Mouse (Mus musculus): ENCODE data around the gene Serpina3c. TPM values are rescaled to one million over a fixed set of nuclear protein-coding genes. Genes with fewer than 3 reads are reported as not detected.

The Serpina3c gene
- 0.35 and 0.49 TPM in 2 replicates for polyA plus RNA-seq (2012; rRNA removed)

DNA sequence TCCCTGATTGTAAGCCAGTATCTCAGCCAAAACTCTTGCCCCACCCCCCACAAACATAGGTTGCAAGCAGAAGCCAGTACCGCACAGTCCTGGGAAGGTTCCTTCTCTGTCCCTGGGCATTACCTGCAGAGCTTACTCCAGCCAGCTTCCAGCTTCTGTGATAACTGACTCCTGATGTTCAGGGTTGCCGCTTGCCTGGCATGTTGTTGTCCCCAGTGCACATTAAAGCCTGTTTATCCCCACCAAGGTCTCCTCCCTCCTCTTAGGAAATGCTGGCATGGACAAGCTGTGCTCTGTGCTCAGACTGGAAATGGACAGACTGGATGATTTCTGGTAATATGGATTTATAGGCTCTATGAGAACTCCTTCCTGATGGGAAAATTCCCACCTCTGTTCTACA is at the start of gene Serpina3c:
Serpina3c (minus strand) TSS at position 215 of the 400 bp plus-strand sequence.
- TF ChIP-seq CTCF (IDR thresholded peaks at IDR 0.05; ENCODE audit: extremely low read depth, insufficient read depth, insufficient read length, insufficient replicate concordance) (no peak), POLR2A (IDR thresholded peaks at IDR 0.05; ENCODE audit: low read depth, low read length) (no peak)
- Histone ChIP-seq H3K27ac (ENCODE audit: insufficient read depth, low read length) (no peak within 1 kb of the TSS), H3K4me3 (ENCODE audit: extremely low read depth, insufficient read depth, insufficient read length) (no peak within 1 kb of the TSS), H3K27me3 (ENCODE audit: control insufficient read depth, insufficient read depth, low read length) (no peaks in the 10 kb centered on the region), H3K36me3 (ENCODE audit: control insufficient read depth, insufficient read depth, low read length) (no peaks in the 10 kb centered on the region), H3K4me1 (ENCODE audit: control insufficient read depth, insufficient read depth, insufficient read length) (no peaks in the 10 kb centered on the region)
- no peak for DNase-seq (ENCODE audit: low read depth in 1 of 2, low spot score in 2 of 2)
- 75% methylated on average over 2 of the region's 2 CpGs for WGBS

- no peak overlapping the region for H3K4me3 ChIP-seq (ENCODE audit: extremely low read depth, insufficient read depth, insufficient read length)
- TF ChIP-seq POLR2A (IDR thresholded peaks at IDR 0.05; ENCODE audit: low read depth, low read length): no peak
- TF ChIP-seq CTCF (IDR thresholded peaks at IDR 0.05; ENCODE audit: extremely low read depth, insufficient read depth, insufficient read length, insufficient replicate concordance): no peak
Observed at GRCm38 (mm10) chr12:104190852-104191251, 37.2 kb upstream of the Serpina3c start.

GRCm38 (mm10) chr12:104189246-104189645 is 35.6 kb upstream of the Serpina3c start:
- H3K27ac ChIP-seq (ENCODE audit: insufficient read depth, low read length): no peak overlapping the region
- 83% methylated on average over 2 of the region's 2 CpGs for WGBS
- no peak overlapping the region for H3K4me3 ChIP-seq (ENCODE audit: extremely low read depth, insufficient read depth, insufficient read length)
- no peaks in the 10 kb centered on the region for H3K36me3 ChIP-seq (ENCODE audit: control insufficient read depth, insufficient read depth, low read length)
- no peak for TF ChIP-seq POLR2A (IDR thresholded peaks at IDR 0.05; ENCODE audit: low read depth, low read length)
- TF ChIP-seq CTCF (IDR thresholded peaks at IDR 0.05; ENCODE audit: extremely low read depth, insufficient read depth, insufficient read length, insufficient replicate concordance): no peak
- H3K27me3 ChIP-seq (ENCODE audit: control insufficient read depth, insufficient read depth, low read length): no peaks in the 10 kb centered on the region
- DNase-seq (ENCODE audit: low read depth in 1 of 2, low spot score in 2 of 2): no peak
- no peaks in the 10 kb centered on the region for H3K4me1 ChIP-seq (ENCODE audit: control insufficient read depth, insufficient read depth, insufficient read length)

More at GRCm38 (mm10) chr12:104190852-104191251, 37.2 kb upstream of the Serpina3c start:
- DNase-seq (ENCODE audit: low read depth in 1 of 2, low spot score in 2 of 2): no peak
- Histone ChIP-seq H3K4me1 (ENCODE audit: control insufficient read depth, insufficient read depth, insufficient read length) (no peaks in the 10 kb centered on the region), H3K27ac (ENCODE audit: insufficient read depth, low read length) (no peak overlapping the region), H3K36me3 (ENCODE audit: control insufficient read depth, insufficient read depth, low read length) (no peaks in the 10 kb centered on the region), H3K27me3 (ENCODE audit: control insufficient read depth, insufficient read depth, low read length) (no peaks in the 10 kb centered on the region)

GRCm38 (mm10) chr12:104186041-104186581 is 32.4 kb upstream of the Serpina3c start:
- no peak overlapping the region for H3K4me3 ChIP-seq (ENCODE audit: extremely low read depth, insufficient read depth, insufficient read length)
- no peak for DNase-seq (ENCODE audit: low read depth in 1 of 2, low spot score in 2 of 2)
- no peaks in the 10 kb centered on the region for H3K36me3 ChIP-seq (ENCODE audit: control insufficient read depth, insufficient read depth, low read length)
- H3K27me3 ChIP-seq (ENCODE audit: control insufficient read depth, insufficient read depth, low read length): no peaks in the 10 kb centered on the region
- no peak for TF ChIP-seq POLR2A (IDR thresholded peaks at IDR 0.05; ENCODE audit: low read depth, low read length)
- no peak for TF ChIP-seq CTCF (IDR thresholded peaks at IDR 0.05; ENCODE audit: extremely low read depth, insufficient read depth, insufficient read length, insufficient replicate concordance)
- no peaks in the 10 kb centered on the region for H3K4me1 ChIP-seq (ENCODE audit: control insufficient read depth, insufficient read depth, insufficient read length)
- no peak overlapping the region for H3K27ac ChIP-seq (ENCODE audit: insufficient read depth, low read length)
- 81% methylated on average over 3 of the region's 3 CpGs for WGBS

DNA sequence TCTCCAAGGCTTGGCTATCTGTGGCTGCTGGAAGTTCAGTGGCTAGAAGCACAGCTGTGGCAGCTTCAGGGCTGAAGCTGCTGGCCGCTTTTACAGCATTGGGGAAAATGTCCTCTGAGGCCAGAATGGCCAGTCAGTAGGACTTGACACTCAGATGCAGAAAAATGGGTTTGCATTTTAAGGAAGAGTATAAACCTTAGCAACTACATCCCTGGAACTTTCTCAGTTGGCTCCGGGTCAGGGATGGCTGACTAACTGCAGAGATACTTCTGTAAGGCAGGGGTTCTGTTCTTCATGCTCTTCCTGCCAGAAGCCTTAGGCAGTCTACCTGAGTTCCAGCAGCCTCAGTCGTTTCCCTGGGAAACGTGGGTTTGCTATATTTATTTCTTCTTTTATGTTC is 31.4 kb upstream of the Serpina3c start:
- Histone ChIP-seq H3K27me3 (ENCODE audit: control insufficient read depth, insufficient read depth, low read length) (no peaks in the 10 kb centered on the region), H3K36me3 (ENCODE audit: control insufficient read depth, insufficient read depth, low read length) (no peaks in the 10 kb centered on the region), H3K4me1 (ENCODE audit: control insufficient read depth, insufficient read depth, insufficient read length) (no peaks in the 10 kb centered on the region), H3K27ac (ENCODE audit: insufficient read depth, low read length) (no peak overlapping the region), H3K4me3 (ENCODE audit: extremely low read depth, insufficient read depth, insufficient read length) (no peak overlapping the region)
- no peak for DNase-seq (ENCODE audit: low read depth in 1 of 2, low spot score in 2 of 2)
- WGBS: 80% methylated on average over 4 of the region's 4 CpGs
- TF ChIP-seq POLR2A (IDR thresholded peaks at IDR 0.05; ENCODE audit: low read depth, low read length) (no peak), CTCF (IDR thresholded peaks at IDR 0.05; ENCODE audit: extremely low read depth, insufficient read depth, insufficient read length, insufficient replicate concordance) (no peak)

DNA sequence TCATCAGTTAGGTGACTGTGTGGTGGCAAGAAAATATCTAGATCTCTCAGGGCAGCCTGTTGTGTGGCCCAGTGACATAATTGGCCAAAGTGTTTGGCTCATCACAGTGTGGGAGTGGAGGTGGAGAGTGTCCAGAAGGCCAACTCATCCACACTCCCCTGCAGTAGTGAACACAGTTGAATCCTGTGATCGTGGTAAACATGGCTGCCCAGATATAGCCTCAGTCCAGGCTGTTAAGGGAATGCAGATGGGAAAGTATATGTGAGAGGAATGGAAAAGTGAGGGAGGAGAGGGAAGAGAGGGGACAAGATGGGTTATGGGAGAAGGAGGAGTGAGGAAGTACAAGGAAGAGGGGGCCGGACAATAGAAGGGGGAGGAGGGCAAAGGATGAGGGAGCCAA is 25.3 kb upstream of the Serpina3c start:
- 91% methylated on average over 2 of the region's 2 CpGs for WGBS
- H3K36me3 ChIP-seq (ENCODE audit: control insufficient read depth, insufficient read depth, low read length): no peaks in the 10 kb centered on the region
- no peaks in the 10 kb centered on the region for H3K27me3 ChIP-seq (ENCODE audit: control insufficient read depth, insufficient read depth, low read length)
- TF ChIP-seq POLR2A (IDR thresholded peaks at IDR 0.05; ENCODE audit: low read depth, low read length): no peak
- no peak for TF ChIP-seq CTCF (IDR thresholded peaks at IDR 0.05; ENCODE audit: extremely low read depth, insufficient read depth, insufficient read length, insufficient replicate concordance)
- H3K4me1 ChIP-seq (ENCODE audit: control insufficient read depth, insufficient read depth, insufficient read length): no peaks in the 10 kb centered on the region
- H3K4me3 ChIP-seq (ENCODE audit: extremely low read depth, insufficient read depth, insufficient read length): no peak overlapping the region
- no peak overlapping the region for H3K27ac ChIP-seq (ENCODE audit: insufficient read depth, low read length)
- DNase-seq (ENCODE audit: low read depth in 1 of 2, low spot score in 2 of 2): no peak

DNA sequence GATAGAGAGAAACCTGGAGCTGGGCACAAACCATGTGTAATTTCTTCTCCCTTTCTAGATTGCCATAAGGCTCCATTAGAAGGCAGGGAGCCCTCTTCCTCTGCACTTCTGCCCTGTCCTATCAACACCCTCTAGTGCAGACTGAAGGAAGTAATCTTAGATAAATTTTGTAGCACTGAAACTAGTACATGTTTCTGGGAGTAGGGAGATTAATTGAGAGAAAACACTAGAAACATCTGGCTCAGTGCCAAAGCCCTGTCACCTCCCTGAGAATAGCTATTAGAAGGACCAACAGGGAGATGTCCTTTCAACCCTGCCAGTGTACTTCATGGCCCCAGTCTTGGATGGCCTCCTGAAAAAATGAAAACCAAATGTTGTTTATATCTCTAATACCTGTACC is 24.9 kb upstream of the Serpina3c start:
- no peak for TF ChIP-seq CTCF (IDR thresholded peaks at IDR 0.05; ENCODE audit: extremely low read depth, insufficient read depth, insufficient read length, insufficient replicate concordance)
- no peak for TF ChIP-seq POLR2A (IDR thresholded peaks at IDR 0.05; ENCODE audit: low read depth, low read length)
- Histone ChIP-seq H3K27me3 (ENCODE audit: control insufficient read depth, insufficient read depth, low read length) (no peaks in the 10 kb centered on the region), H3K36me3 (ENCODE audit: control insufficient read depth, insufficient read depth, low read length) (no peaks in the 10 kb centered on the region), H3K4me1 (ENCODE audit: control insufficient read depth, insufficient read depth, insufficient read length) (no peaks in the 10 kb centered on the region), H3K27ac (ENCODE audit: insufficient read depth, low read length) (no peak overlapping the region), H3K4me3 (ENCODE audit: extremely low read depth, insufficient read depth, insufficient read length) (no peak overlapping the region)
- no peak for DNase-seq (ENCODE audit: low read depth in 1 of 2, low spot score in 2 of 2)

Data from spleen, adult 2 months (tissue).